Mouse (Mus musculus) gastrocnemius, postnatal 14 days (tissue): Measurements from ENCODE around the gene Pycr1. TPM values are rescaled to one million over a fixed set of nuclear protein-coding genes. Genes with fewer than 3 reads are reported as not detected.
A peak's percentile ranks its signal among the peaks of the same experiment; 100 is the strongest.

Source experiments
- DNase-seq: peaks from one replicate; pipeline ENCODE4 v3.0.0; 2021; ENCODE audit warnings: mixed read lengths
- intact Hi-C: fragments of 180-260 bp; cut with DNase I; formaldehyde crosslinking; loops from one replicate; pipeline ENCODE4 v1.15.1; 2025; ENCODE audit warnings: low total_unique reads
- total RNA-seq, 2 experiments: library from RNA; stranded (reverse); gene quantifications; 2 replicates each; pipeline ENCODE4 v1.2.3; 2021

The Pycr1 gene
- total RNA-seq, 2 experiments from 2014 or later, result 10.3 to 13.3 TPM

GRCm38 (mm10) chr11:120659509-120660300, 16.1 kb upstream of the Pycr1 start:
- intact Hi-C loops, result loop anchor here (2.0 kb wide), 1 partner anchor 51 kb away; no protein-coding TSS in a partner anchor
- no peak for DNase-seq

- intact Hi-C loops, result no loop called here
- peak; percentile 82 for DNase-seq
These were observed 15.4 kb upstream of the Pycr1 start for GRCm38 (mm10) chr11:120658876-120659410.

- intact Hi-C loops, result no loop called here
- no peak for DNase-seq
These were observed 13.7 kb upstream of the Pycr1 start for GRCm38 (mm10) chr11:120657301-120657700.

GRCm38 (mm10) chr11:120654741-120655140, 11.2 kb upstream of the Pycr1 start:
- intact Hi-C loops, result no loop called here
- DNase-seq, result no peak

- DNase-seq, result no peak
- intact Hi-C loops, result no loop called here
These were observed 8.3 kb upstream of the Pycr1 start for GRCm38 (mm10) chr11:120651872-120652271.

- DNase-seq, result no peak
- intact Hi-C loops, result no loop called here
These were observed 4.5 kb upstream of the Pycr1 start, which contains the start of gene Myadml2 for GRCm38 (mm10) chr11:120648001-120648476. Gene Myadml2 (minus strand): TSS chr11:120648158.

GRCm38 (mm10) chr11:120647047-120647830, 3.7 kb upstream of the Pycr1 start:
- DNase-seq, result no peak
- intact Hi-C loops, result no loop called here

GRCm38 (mm10) chr11:120642939-120643600, 499 bp downstream of the Pycr1 start:
- DNase-seq, result no peak
- intact Hi-C loops, result no loop called here

GRCm38 (mm10) chr11:120641869-120642268, 1.7 kb downstream of the Pycr1 start:
- no peak for DNase-seq
- intact Hi-C loops, result no loop called here

- intact Hi-C loops, result no loop called here
- DNase-seq, result no peak
These were observed 2.3 kb downstream of the Pycr1 start for GRCm38 (mm10) chr11:120641255-120641654.

- intact Hi-C loops, result no loop called here
- DNase-seq, result no peak
These were observed 8.8 kb downstream of the Pycr1 start for GRCm38 (mm10) chr11:120634810-120635209.

GRCm38 (mm10) chr11:120633520-120634343, 9.8 kb downstream of the Pycr1 start, which contains the start of gene Mafg:
Gene Mafg (minus strand): TSS chr11:120633600.
- intact Hi-C loops, result no loop called here
- DNase-seq, result peak; percentile 93

GRCm38 (mm10) chr11:120632559-120633519, 10.7 kb downstream of the Pycr1 start:
- peak; percentile 81 for DNase-seq
- intact Hi-C loops, result no loop called here

GRCm38 (mm10) chr11:120631726-120632448, 11.7 kb downstream of the Pycr1 start:
- no peak for DNase-seq
- intact Hi-C loops, result no loop called here

GRCm38 (mm10) chr11:120630881-120631725, 12.5 kb downstream of the Pycr1 start:
- intact Hi-C loops, result no loop called here
- no peak for DNase-seq

- intact Hi-C loops, result no loop called here
- DNase-seq, result no peak
These were observed 13.1 kb downstream of the Pycr1 start for GRCm38 (mm10) chr11:120630401-120630871.
